Mouse (Mus musculus): Measurements from ENCODE around the gene Smarcd2.

GRCm38 (mm10) chr11:106290376-106290775 lies 17.6 kb upstream of the Smarcd2 start:
- TF ChIP-seq USF1 (IDR thresholded peaks at IDR 0.05; ENCODE audit: low read depth) = no peak
- no peak for TF ChIP-seq POLR2A (IDR thresholded peaks at IDR 0.05; ENCODE audit: insufficient read length, low read depth)
- TF ChIP-seq POLR2AphosphoS2 (IDR thresholded peaks at IDR 0.05; ENCODE audit: insufficient read length, low read depth) = no peak
- no peak for TF ChIP-seq TCF12 (IDR thresholded peaks at IDR 0.05; ENCODE audit: insufficient read depth, poor library complexity, severe bottlenecking)
